Mouse (Mus musculus): ENCODE results near the gene Catspere2.

The Catspere2 gene

DNA sequence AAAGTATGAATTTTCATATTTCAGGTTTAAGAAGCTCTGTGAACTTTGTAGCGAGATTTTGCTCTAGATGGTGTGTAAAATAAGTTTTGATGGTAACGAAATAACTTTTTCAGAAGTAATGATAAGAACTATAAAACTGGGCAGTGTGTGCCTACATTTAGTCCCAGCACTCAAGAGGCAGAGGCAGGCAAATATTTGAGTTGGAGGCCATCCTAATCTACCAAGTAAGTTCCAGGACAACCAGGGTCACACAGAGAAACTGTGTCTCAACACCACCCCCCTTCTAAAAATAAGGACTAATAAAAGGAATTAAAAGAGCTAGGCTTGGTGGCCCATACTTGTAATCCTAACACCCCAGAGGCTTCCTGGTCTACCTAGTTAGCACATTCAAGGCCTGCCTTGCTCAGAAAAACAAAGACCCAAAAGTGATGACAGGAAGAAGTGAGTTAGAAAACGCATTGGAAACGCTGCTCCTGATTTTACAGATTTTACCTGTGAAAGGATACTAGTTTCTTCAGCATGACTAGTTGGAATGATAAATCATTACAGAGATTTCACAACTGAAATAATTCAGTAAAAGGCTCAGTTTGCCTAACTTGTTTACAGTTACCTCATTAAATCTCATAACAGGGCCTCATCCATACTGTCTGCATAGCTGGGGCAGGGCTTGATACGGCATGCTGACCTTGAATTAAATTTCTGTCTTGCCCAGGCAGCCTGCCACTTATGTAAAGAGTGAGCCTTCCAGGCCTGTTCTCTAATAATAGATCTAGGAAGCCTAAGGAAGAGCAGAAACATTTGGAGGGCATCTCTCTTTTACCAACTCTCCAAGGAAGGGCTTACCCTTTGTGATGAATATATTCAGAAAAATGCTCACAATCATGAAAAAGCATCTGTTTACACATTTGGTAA lies 236.2 kb downstream of the Catspere2 start:
- DNase-seq = peak; percentile 91
